Mouse (Mus musculus) right cerebral cortex, postnatal 14 days (tissue): Measurements from ENCODE around the gene Son.
"Not testable (repeated sequence)": the region's sequence is repeated elsewhere in the genome, so short reads cannot be mapped to it uniquely, and the experiment has no call there.

Experiments
- DNase-seq: peaks from one replicate; pipeline ENCODE4 v3.0.0; 2022

Son gene

GRCm38 (mm10) chr16:91639636-91640035, 7.7 kb upstream of the Son start:
- no peak for DNase-seq

- DNase-seq, result no peak
These were observed 7.1 kb upstream of the Son start for GRCm38 (mm10) chr16:91640171-91640570.

GRCm38 (mm10) chr16:91644901-91645300, 2.4 kb upstream of the Son start:
- no peak for DNase-seq

- DNase-seq, result not testable (repeated sequence)
These were observed 1.9 kb upstream of the Son start for GRCm38 (mm10) chr16:91645420-91645819.

- DNase-seq, result no peak
These were observed 1.2 kb upstream of the Son start for GRCm38 (mm10) chr16:91645995-91646602.

DNA sequence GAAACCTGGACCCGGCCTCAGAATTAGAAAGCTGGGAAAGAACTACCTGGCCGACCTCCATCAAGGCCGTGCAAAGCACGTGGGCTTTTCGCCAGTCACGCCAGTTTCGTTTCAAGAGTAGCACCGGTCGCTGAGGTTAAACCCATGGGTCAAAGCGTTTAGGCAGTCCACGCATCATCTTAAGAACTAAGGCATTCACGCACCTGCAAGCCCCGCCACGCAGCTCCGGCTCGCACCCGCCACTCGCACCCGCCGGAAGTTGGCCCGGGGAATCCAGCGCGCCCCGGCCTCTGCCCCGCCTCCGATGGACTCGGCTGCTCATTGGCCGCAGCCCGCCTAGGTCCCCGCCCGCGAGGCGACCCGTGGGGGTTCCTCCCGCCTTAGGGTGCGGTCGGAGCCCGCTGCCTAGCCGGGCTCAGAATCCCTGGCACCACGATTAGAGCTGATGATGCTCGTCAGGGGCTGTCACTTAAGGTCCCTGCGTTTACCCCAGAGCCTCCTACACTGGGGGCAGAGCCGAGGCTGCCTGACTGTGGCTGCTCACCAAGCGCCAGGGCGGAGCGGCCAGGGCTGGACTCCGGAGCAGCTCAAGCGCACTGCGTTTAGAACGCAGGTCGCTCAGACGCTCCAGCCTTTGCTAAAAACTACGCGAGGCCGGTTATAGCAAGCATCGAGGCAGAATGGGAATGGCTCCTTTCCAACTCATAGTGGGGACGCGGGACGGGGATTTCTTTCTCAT, 456 bp upstream of the Son start, which contains the start of gene Gart:
TSS of gene Gart (minus strand) at position 272 of the 739 bp plus-strand sequence.
- peak; percentile 93 for DNase-seq

DNA sequence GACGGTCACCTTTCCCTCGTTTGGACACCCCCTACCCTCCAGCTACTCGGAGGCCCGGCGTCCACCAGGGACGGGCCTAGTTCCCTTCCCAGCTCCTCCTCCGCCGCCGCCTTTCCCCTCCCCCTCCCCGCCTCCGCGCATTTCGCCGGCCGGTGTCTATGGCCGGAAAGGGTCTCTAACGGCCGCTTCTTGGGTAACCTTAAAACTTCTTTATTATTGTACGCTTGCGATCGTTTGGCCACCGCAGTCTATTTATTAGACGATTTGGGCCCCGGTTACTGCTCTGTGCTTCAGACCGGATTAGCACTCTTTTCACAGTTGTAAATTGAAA, 879 bp downstream of the Son start:
- peak; percentile 76 for DNase-seq

GRCm38 (mm10) chr16:91649246-91649645, 1.9 kb downstream of the Son start:
- DNase-seq, result no peak

DNA sequence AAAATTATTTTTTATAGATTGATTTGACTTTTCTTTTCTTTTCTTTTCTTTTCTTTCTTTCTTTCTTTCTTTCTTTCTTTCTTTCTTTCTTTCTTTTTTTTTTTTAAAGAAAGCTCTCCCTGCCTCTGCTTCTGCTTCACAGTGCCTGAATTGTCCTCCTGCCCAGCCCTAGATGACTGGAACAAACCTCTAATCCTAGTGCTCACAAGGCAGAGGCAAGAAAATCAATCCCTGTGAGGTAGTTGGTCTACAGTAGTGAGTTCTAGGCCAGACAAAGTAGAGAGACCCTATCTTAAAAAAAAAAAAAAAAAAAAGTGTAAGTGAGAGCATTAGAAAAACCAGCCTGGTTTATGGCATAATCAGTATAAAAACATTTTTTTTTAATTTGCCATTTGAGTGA, 2.5 kb downstream of the Son start:
- no peak for DNase-seq

- no peak for DNase-seq
These were observed 4.9 kb downstream of the Son start for GRCm38 (mm10) chr16:91652191-91652590.

GRCm38 (mm10) chr16:91655285-91655684, 8.0 kb downstream of the Son start:
- DNase-seq, result no peak

DNA sequence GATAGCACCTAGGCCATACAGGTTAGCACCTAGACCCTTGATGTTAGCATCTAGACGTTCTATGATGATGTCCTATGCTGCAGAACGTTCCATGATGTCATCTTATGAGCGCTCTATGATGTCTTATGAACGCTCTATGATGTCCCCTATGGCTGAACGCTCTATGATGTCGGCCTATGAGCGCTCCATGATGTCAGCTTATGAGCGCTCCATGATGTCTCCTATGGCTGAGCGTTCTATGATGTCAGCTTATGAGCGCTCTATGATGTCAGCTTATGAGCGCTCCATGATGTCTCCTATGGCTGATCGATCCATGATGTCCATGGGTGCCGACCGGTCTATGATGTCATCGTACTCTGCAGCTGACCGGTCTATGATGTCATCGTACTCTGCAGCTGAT, 10.0 kb downstream of the Son start:
- no peak for DNase-seq

GRCm38 (mm10) chr16:91658471-91658870, 11.2 kb downstream of the Son start:
- DNase-seq, result no peak

- no peak for DNase-seq
These were observed 12.5 kb downstream of the Son start for GRCm38 (mm10) chr16:91659798-91660197.

DNA sequence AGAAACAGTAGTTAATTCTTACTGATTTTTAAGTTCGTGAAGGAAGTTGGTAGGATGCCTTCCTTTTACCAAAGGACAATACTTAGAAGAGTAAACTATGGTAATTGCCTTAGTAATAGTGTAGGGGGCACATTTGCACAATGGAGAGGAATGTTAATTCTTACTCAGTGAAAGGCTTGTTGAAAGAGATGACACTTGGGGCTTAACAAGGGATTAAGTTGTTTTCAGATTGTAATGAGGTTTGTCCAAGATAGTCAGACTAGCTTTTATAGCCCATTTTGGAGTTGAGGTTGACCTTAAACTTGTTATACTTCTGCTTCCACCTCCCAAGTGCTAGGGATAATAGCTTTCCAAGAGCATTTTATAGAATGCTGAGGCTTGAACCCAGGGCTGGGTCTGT, 14.1 kb downstream of the Son start:
- no peak for DNase-seq

GRCm38 (mm10) chr16:91662336-91662735, 15.0 kb downstream of the Son start:
- no peak for DNase-seq

DNA sequence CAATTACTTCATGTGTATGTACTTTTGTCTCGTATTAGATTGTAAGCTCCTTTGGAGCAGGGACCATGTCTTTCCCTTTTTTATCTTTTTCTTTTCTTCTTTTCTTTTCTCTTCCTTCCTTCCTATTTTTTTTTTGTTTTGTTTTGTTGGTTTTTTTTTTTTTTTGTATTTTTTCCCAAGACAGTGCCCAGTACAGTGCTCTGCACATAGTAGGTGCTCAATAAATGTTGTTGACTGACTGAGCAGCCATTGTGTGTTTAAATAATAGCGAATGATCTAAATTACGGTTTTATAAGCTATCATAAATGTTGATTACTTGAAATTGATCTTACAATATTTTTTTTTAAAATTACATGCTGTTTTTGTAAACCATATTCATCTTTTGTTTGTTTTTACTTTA, 16.5 kb downstream of the Son start:
- DNase-seq, result no peak

GRCm38 (mm10) chr16:91674500-91674899, 27.2 kb downstream of the Son start:
- DNase-seq, result no peak

DNA sequence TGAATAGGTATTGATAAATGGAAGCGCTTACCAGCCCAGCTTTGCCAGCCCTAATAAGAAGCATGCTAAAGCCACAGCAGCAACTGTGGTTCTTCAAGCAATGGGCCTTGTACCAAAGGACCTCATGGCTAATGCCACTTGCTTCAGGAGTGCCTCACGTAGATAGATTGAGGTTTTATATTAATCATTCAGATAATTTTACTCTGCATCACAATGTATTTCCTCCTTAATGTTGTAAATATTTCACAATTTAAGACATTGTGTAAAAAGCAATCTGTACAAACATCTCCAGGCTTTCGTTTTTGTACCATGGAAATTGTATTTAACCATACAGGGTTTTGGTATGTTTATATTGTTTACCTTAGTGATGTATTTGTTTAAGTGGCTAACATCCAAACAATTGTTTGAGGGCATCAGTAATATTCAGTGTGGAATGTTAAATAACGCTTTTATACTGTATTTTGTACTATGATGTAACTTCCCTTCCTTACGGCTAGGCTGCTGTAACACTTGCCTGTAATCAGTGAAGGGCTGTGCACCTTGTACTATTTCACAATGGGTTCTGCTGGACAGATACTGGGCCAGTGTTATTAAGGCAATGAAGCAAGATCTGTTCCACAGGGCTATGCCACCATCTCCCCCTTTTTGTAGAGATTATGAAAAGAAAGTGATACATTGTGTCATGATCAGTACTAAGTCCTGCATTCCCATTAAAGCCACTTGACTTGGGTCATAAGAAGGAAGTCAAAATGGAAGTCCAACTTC, 31.0 kb downstream of the Son start:
- no peak for DNase-seq

DNA sequence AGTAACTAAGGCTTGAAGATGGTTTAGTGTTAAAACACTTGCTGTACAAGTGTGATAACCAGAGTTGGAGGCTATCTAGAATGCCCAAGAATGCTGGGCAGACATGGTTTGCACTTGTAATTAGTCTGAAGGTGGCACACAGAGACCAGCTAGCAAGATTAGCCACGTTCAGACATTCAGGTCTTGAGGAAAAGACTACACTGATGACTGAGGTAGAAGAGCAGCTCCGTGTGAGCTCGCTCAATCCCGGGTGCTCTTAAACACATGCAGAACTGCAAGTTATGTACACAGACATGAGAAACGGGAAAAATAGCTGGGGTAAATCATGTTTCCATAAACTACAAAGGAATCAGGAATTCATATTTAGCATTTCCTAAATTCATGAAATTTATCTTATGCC, 33.4 kb downstream of the Son start:
- DNase-seq, result no peak

- no peak for DNase-seq
These were observed 38.2 kb downstream of the Son start for GRCm38 (mm10) chr16:91685526-91685925.

DNA sequence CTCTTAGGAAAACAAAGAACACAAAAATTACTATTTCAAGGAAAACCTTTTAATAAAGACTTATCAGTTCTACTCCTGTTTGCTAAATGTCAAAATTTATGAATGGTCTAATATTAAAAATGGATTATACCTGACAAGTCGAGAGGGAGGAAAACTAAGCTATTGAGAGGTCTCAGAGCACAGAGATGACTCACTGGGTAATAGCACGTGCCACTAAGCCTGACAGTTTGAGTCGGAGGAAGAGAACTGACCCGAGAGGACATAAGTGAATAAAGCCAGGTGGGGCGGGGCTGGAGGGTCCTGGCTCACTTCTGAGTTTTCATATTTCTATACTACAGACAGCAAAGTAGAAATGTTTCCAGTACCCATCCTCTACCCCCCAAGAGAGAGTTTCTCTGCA, 39.1 kb downstream of the Son start:
- DNase-seq, result no peak

DNA sequence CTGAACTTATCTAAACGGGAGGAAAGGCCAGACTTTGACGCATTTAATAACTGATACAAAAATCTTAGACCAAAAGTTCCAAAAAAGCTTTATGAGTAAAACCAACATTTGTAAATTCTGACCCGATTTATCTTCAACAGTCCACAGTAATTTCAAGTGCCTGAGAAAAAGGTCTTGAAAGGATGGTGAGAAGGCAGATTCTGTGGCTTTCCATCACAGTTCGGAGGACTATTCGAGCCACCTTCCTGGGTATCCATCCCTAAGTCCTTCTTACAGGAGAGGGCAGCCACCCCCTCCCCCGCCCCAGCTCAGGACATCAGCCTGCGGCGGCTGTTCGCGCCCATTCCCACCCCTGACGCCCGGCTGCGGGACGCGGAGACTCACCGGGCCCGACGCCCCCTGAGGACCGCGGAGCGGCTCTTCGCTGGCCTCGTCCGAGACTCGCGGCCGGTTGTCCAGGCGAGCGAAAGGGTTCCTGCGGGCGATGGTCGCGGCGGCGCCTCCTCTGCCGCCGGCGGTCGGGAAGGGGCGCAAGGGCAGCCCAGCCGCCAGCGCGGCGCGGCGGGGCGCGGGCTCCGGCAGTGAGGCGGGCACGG, 40.8 kb downstream of the Son start:
- DNase-seq, result no peak
